Mouse (Mus musculus) CH12.LX (cell line): ENCODE results near the gene Nup210. TPM values are rescaled to one million over a fixed set of nuclear protein-coding genes. Genes with fewer than 3 reads are reported as not detected.

ENCODE experiments used
- DNase-seq: peaks from one replicate; pipeline ENCODE4 v3.0.0-alpha.2; 2013; ENCODE audit errors: extremely low read depth
- H3K27ac ChIP-seq: 2 replicates; pipeline ENCODE4 v1.5.1; 2012; ENCODE audit warnings: low read depth, mild to moderate bottlenecking, control low read depth, moderate library complexity; ENCODE audit not compliant: insufficient read depth
- H3K27me3 ChIP-seq: replicated peaks from 2 replicates; pipeline ENCODE3; 2012; ENCODE audit warnings: inconsistent platforms
- H3K36me3 ChIP-seq, 2 experiments: replicated peaks in 1 of 2; 2 replicates each; pipeline versions ENCODE3 to v1.6.1; 2012; ENCODE audit warnings: inconsistent platforms in 1 of 2, low read length in 1 of 2, mild to moderate bottlenecking in 1 of 2, mixed read lengths in 1 of 2, moderate library complexity in 1 of 2; ENCODE audit not compliant: control insufficient read depth in 1 of 2, insufficient read depth in 1 of 2
- H3K4me1 ChIP-seq, 2 experiments: 2 replicates each; pipeline ENCODE4 v1.6.1; 2012; ENCODE audit warnings: inconsistent platforms in 1 of 2, moderate library complexity in 1 of 2; ENCODE audit not compliant: insufficient read depth in 2 of 2, control insufficient read depth in 1 of 2
- H3K4me2 ChIP-seq: 2 replicates; pipeline ENCODE4 v1.6.1; 2012; ENCODE audit warnings: low read depth, mild to moderate bottlenecking, control low read depth; ENCODE audit not compliant: poor library complexity, insufficient read depth, severe bottlenecking
- H3K4me3 ChIP-seq, 3 experiments: fragments of 150-350 bp in 1 of 3; sonication (generic) in 1 of 3; replicated peaks in 1 of 3; 2 replicates each; pipeline versions ENCODE3 to v1.5.1; 2011 to 2012; ENCODE audit warnings: low read depth in 2 of 3, low read length in 2 of 3, mild to moderate bottlenecking in 2 of 3, moderate library complexity in 2 of 3, control low read depth in 1 of 3, improper control_type of control experiment in 1 of 3, inconsistent platforms in 1 of 3, mixed read lengths in 1 of 3; ENCODE audit not compliant: poor library complexity in 1 of 3
- H3K79me2 ChIP-seq: replicated peaks from 2 replicates; pipeline ENCODE4 v1.6.1; 2012; ENCODE audit warnings: mild to moderate bottlenecking, moderate library complexity; ENCODE audit not compliant: control insufficient read depth, poor library complexity, insufficient read depth, severe bottlenecking; ENCODE audit errors: extremely low read depth
- H3K9ac ChIP-seq: 2 replicates; pipeline ENCODE4 v1.6.1; 2012; ENCODE audit warnings: low read depth, mild to moderate bottlenecking, control low read depth, moderate library complexity; ENCODE audit not compliant: insufficient read depth
- H3K9me3 ChIP-seq: replicated peaks from 2 replicates; pipeline ENCODE3; 2012; ENCODE audit warnings: low read length, inconsistent platforms, mixed read lengths
- CHD1 ChIP-seq: IDR thresholded peaks from 2 replicates; pipeline ENCODE4 v1.6.1; 2012; ENCODE audit warnings: low read depth, low read length, improper control_type of control experiment, inconsistent platforms
- CTCF ChIP-seq, 2 experiments: IDR thresholded peaks in 1 of 2; conservative IDR thresholded peaks in 1 of 2; 2 replicates each; pipeline ENCODE4 v1.5.1; 2011 to 2012; ENCODE audit warnings: low read depth in 2 of 2, low read length in 2 of 2, improper control_type of control experiment in 1 of 2, inconsistent platforms in 1 of 2, mild to moderate bottlenecking in 1 of 2, moderate library complexity in 1 of 2
- EP300 ChIP-seq: IDR thresholded peaks from 2 replicates; pipeline ENCODE4 v1.6.1; 2011; ENCODE audit warnings: low read length, improper control_type of control experiment
- HCFC1 ChIP-seq: IDR thresholded peaks from 2 replicates; pipeline ENCODE4 v1.6.1; 2012; ENCODE audit warnings: low read depth, mild to moderate bottlenecking, inconsistent platforms, low read length, improper control_type of control experiment
- IRF4 ChIP-seq: IDR thresholded peaks from 2 replicates; pipeline ENCODE4 v1.6.1; 2014; ENCODE audit warnings: low read depth, mild to moderate bottlenecking, inconsistent platforms, low read length, improper control_type of control experiment
- JUN ChIP-seq: IDR thresholded peaks from 2 replicates; pipeline ENCODE4 v1.6.1; 2011; ENCODE audit warnings: low read depth, mild to moderate bottlenecking, low read length, improper control_type of control experiment, moderate library complexity; ENCODE audit not compliant: insufficient read depth
- JUND ChIP-seq: conservative IDR thresholded peaks from 2 replicates; pipeline ENCODE4 v1.6.1; 2011; ENCODE audit warnings: low read depth, low read length, improper control_type of control experiment
- MAFK ChIP-seq: IDR thresholded peaks from 2 replicates; pipeline ENCODE4 v1.6.1; 2011; ENCODE audit warnings: low read length, improper control_type of control experiment; ENCODE audit not compliant: insufficient replicate concordance
- MAX ChIP-seq: IDR thresholded peaks from 2 replicates; pipeline ENCODE4 v1.6.1; 2011; ENCODE audit warnings: low read length, improper control_type of control experiment
- MAZ ChIP-seq: IDR thresholded peaks from 2 replicates; pipeline ENCODE4 v1.6.1; 2012; ENCODE audit warnings: low read depth, mild to moderate bottlenecking, inconsistent platforms, low read length, improper control_type of control experiment, moderate library complexity
- MXI1 ChIP-seq: IDR thresholded peaks from 2 replicates; pipeline ENCODE4 v1.6.1; 2011; ENCODE audit warnings: mild to moderate bottlenecking, low read depth, low read length, improper control_type of control experiment
- MYC ChIP-seq: IDR thresholded peaks from 2 replicates; pipeline ENCODE4 v1.6.1; 2011; ENCODE audit warnings: low read depth, mild to moderate bottlenecking, improper control_type of control experiment, low read length
- NRF1 ChIP-seq: IDR thresholded peaks from 2 replicates; pipeline ENCODE4 v1.6.1; 2014; ENCODE audit warnings: low read depth, mild to moderate bottlenecking, inconsistent platforms, low read length, improper control_type of control experiment, moderate library complexity
- PAX5 ChIP-seq: IDR thresholded peaks from 2 replicates; pipeline ENCODE4 v1.6.1; 2012; ENCODE audit warnings: low read length, inconsistent platforms, mixed read lengths
- POLR2AphosphoS2 ChIP-seq: IDR thresholded peaks from 2 replicates; pipeline ENCODE4 v1.6.1; 2011; ENCODE audit warnings: low read depth, low read length, improper control_type of control experiment
- RAD21 ChIP-seq: IDR thresholded peaks from 2 replicates; pipeline ENCODE4 v1.6.1; 2011; ENCODE audit warnings: low read depth, mild to moderate bottlenecking, low read length, improper control_type of control experiment, moderate library complexity
- SMC3 ChIP-seq: IDR thresholded peaks from 2 replicates; pipeline ENCODE4 v1.6.1; 2011; ENCODE audit warnings: low read depth, low read length, improper control_type of control experiment
- TBP ChIP-seq: conservative IDR thresholded peaks from 2 replicates; pipeline ENCODE4 v1.6.1; 2011; ENCODE audit warnings: low read depth, low read length, improper control_type of control experiment
- TCF12 ChIP-seq: IDR thresholded peaks from 2 replicates; pipeline ENCODE4 v1.6.1; 2014; ENCODE audit warnings: low read depth, mild to moderate bottlenecking, inconsistent platforms, low read length, improper control_type of control experiment
- UBTF ChIP-seq: IDR thresholded peaks from 2 replicates; pipeline ENCODE4 v1.6.1; 2012; ENCODE audit warnings: low read depth, mild to moderate bottlenecking, inconsistent platforms, low read length, improper control_type of control experiment, moderate library complexity
- USF1 ChIP-seq: IDR thresholded peaks from 2 replicates; pipeline ENCODE4 v1.6.1; 2014; ENCODE audit warnings: low read depth, mild to moderate bottlenecking, inconsistent platforms, low read length, improper control_type of control experiment
- ZC3H11A ChIP-seq: IDR thresholded peaks from 2 replicates; pipeline ENCODE4 v1.6.1; 2012; ENCODE audit warnings: low read depth, mild to moderate bottlenecking, inconsistent platforms, low read length, improper control_type of control experiment
- ZKSCAN1 ChIP-seq: IDR thresholded peaks from 2 replicates; pipeline ENCODE4 v1.6.1; 2012; ENCODE audit warnings: low read depth, inconsistent platforms, low read length, improper control_type of control experiment, borderline replicate concordance
- ZNF384 ChIP-seq: IDR thresholded peaks from 2 replicates; pipeline ENCODE4 v1.6.1; 2012; ENCODE audit warnings: low read depth, low read length, improper control_type of control experiment, inconsistent platforms
- dilution Hi-C: fragments of 300-500 bp; cut with MboI; formaldehyde crosslinking; loops from 2 replicates; pipeline ENCODE4 v1.14.3; 2020; ENCODE audit warnings: low sequenced_read_pairs; ENCODE audit not compliant: extremely low pct_unique_long_range_greater_than_20kb, extremely low pct_ligation_motif_present
- in situ Hi-C: fragments of 300-500 bp; cut with MboI; formaldehyde crosslinking; loops from 3 replicates; pipeline ENCODE4 v1.14.3; 2019; ENCODE audit warnings: low sequenced_read_pairs, low pct_ligation_motif_present, low pct_unique_long_range_greater_than_20kb, mixed read lengths
- polyA plus RNA-seq: library from polyadenylated mRNA; unstranded; fragments of >175 nt; gene quantifications from 2 replicates; pipeline ENCODE4 v1.2.1, GENCODE M21; 2012; ENCODE audit warnings: low read depth; ENCODE audit not compliant: insufficient read length
- total RNA-seq, 2 experiments: library from RNA; depleted of rRNA; stranded (reverse); fragments of 300-350 nt in 1 of 2; fragments of >200 nt in 1 of 2; gene quantifications; 2 replicates each; pipeline ENCODE4 v1.2.3; 2012 to 2014

Gene Nup210
- total and polyA plus RNA-seq, 3 experiments = 41.9 to 103 (median 73.1) TPM

- no peak overlapping the region for H3K9ac ChIP-seq
- dilution Hi-C loops = no loop called here
Measured at GRCm38 (mm10) chr6:91068511-91068910, 48.1 kb downstream of the Nup210 start.

GRCm38 (mm10) chr6:91067048-91067447, 49.6 kb downstream of the Nup210 start:
- no peak overlapping the region for H3K9ac ChIP-seq
- H3K4me3 ChIP-seq = no peak overlapping the region
- H3K27me3 ChIP-seq = no peaks in the 10 kb centered on the region
- H3K4me2 ChIP-seq = no peak overlapping the region
- H3K9me3 ChIP-seq = no peaks in the 10 kb centered on the region
- H3K27ac ChIP-seq = no peak overlapping the region
- DNase-seq = no peak
- TF ChIP-seq RAD21 = no peak; the same call in 1 of the 2 replicates
- TF ChIP-seq CTCF (conservative IDR thresholded peaks at IDR 0.05 in 1 of 2, IDR thresholded peaks at IDR 0.05 in 1 of 2; ENCODE audit: low read depth in 2 of 2, low read length in 2 of 2) = peak in 1 of 2 experiments; percentile 27; a peak in 2 of 4 replicates
- TF ChIP-seq, all 38 proteins: peak for 1
- no peaks in the 10 kb centered on the region; a peak in 1 of 4 replicates for H3K4me1 ChIP-seq
- peaks cover 74 to 98% of the 10 kb centered on the region in 2 experiments for H3K36me3 ChIP-seq
- in situ Hi-C loops (no loop called here), dilution Hi-C loops (no loop called here)
- no peaks in the 10 kb centered on the region for H3K79me2 ChIP-seq

More at GRCm38 (mm10) chr6:91068511-91068910, 48.1 kb downstream of the Nup210 start:
- Histone ChIP-seq H3K9me3 (peaks cover 9% of the 10 kb centered on the region), H3K4me1 (no peaks in the 10 kb centered on the region), H3K27ac (no peak overlapping the region), H3K27me3 (no peaks in the 10 kb centered on the region), H3K4me3 (no peak overlapping the region), H3K79me2 (no peaks in the 10 kb centered on the region), H3K4me2 (no peak overlapping the region), H3K36me3 (peaks cover 78 to 99% of the 10 kb centered on the region in 2 experiments)
- no peak for DNase-seq
- in situ Hi-C loops = no loop called here
- no peak for TF ChIP-seq PAX5
- no peak for TF ChIP-seq HCFC1
- TF ChIP-seq MAX = no peak
- TF ChIP-seq MXI1 = no peak
- TF ChIP-seq ZKSCAN1 = no peak
- TF ChIP-seq NRF1 = no peak
- TF ChIP-seq JUN = no peak
- no peak for TF ChIP-seq POLR2AphosphoS2
- no peak for TF ChIP-seq CHD1

- dilution Hi-C loops = no loop called here
- in situ Hi-C loops = no loop called here
- H3K27ac ChIP-seq = peak overlapping the region; percentile 50
- H3K27me3 ChIP-seq = no peaks in the 10 kb centered on the region
- H3K4me1 ChIP-seq = peaks cover 8% of the 10 kb centered on the region in 2 experiments
- no peak overlapping the region for H3K4me3 ChIP-seq
- peak; percentile 56 for DNase-seq
- H3K9me3 ChIP-seq = no peaks in the 10 kb centered on the region
- H3K36me3 ChIP-seq = peaks cover 72 to 96% of the 10 kb centered on the region in 2 experiments
- H3K79me2 ChIP-seq = no peaks in the 10 kb centered on the region
- H3K4me2 ChIP-seq = no peak overlapping the region
- no peak overlapping the region for H3K9ac ChIP-seq
- TF ChIP-seq CHD1 (no peak), JUND (peak; percentile 72), USF1 (no peak), ZC3H11A (no peak), UBTF (no peak), ZKSCAN1 (no peak), RAD21 (no peak), MAZ (no peak), EP300 (peak; percentile 75), IRF4 (peak; percentile 71; the same call in 1 of the 2 replicates), MAFK (peak; percentile 85), TCF12 (peak; percentile 24; the same call in 1 of the 2 replicates), MAX (no peak), MYC (no peak), ZNF384 (no peak), POLR2AphosphoS2 (no peak), CTCF (conservative IDR thresholded peaks at IDR 0.05 in 1 of 2, IDR thresholded peaks at IDR 0.05 in 1 of 2; ENCODE audit: low read depth in 2 of 2, low read length in 2 of 2) (no peak), TBP (0 out of 2 replicates have a peak, but pooled peaks have one; percentile 52), HCFC1 (no peak), MXI1 (no peak), SMC3 (no peak)
Measured at GRCm38 (mm10) chr6:91061296-91061695, 55.3 kb downstream of the Nup210 start.
